Mouse (Mus musculus) forebrain, embryonic 16.5 days (tissue): Measurements from ENCODE around the gene Lypd4. TPM values are rescaled to one million over a fixed set of nuclear protein-coding genes. Genes with fewer than 3 reads are reported as not detected.

Experiments
- polyA plus RNA-seq: library from polyadenylated mRNA; unstranded; fragments of >200 nt; fragmentation: Nextera tagmentation; extraction: Ambion mirVana; gene quantifications from 2 replicates; pipeline ENCODE4 v1.2.1, GENCODE M21; 2015

Gene Lypd4
- polyA plus RNA-seq, 1 experiment from 2014 or later: not detected

Other genes starting within 250 kb of the Lypd4 start
- 0.29 and 0.58 TPM in 2 replicates for gene Lypd3, start 233.4 kb downstream of the Lypd4 start, polyA plus RNA-seq
- gene Tex101, start 193.3 kb downstream of the Lypd4 start, polyA plus RNA-seq: not detected in 2 replicates
- gene BC049730, start 160.7 kb downstream of the Lypd4 start, polyA plus RNA-seq: not detected in 2 replicates
- gene Gm4763, start 143.0 kb downstream of the Lypd4 start, polyA plus RNA-seq: not detected in 2 replicates
- gene Cd177, start 109.6 kb downstream of the Lypd4 start, polyA plus RNA-seq: 0.23 TPM in 1 of 2 replicates, not detected in the other
- gene Ceacam10, start 92.7 kb downstream of the Lypd4 start, polyA plus RNA-seq: not detected in 2 replicates
- gene Gm9844, start 7.7 kb downstream of the Lypd4 start, polyA plus RNA-seq: 23.0 and 28.5 TPM in 2 replicates
- gene Dmrtc2, start 116 bp upstream of the Lypd4 start, polyA plus RNA-seq: not detected in 2 replicates
- 1,290 and 1,309 TPM in 2 replicates for gene Rps19, start 14.4 kb upstream of the Lypd4 start, polyA plus RNA-seq
- 0.16 and 0.19 TPM in 2 replicates for gene Cd79a, start 27.4 kb upstream of the Lypd4 start, polyA plus RNA-seq
- gene Arhgef1, start 33.0 kb upstream of the Lypd4 start, polyA plus RNA-seq: 61.7 and 73.7 TPM in 2 replicates
- gene Gm4881, start 74.6 kb upstream of the Lypd4 start, polyA plus RNA-seq: 0.37 TPM in 1 of 2 replicates, not detected in the other
- 200 and 220 TPM in 2 replicates for gene Rabac1, start 102.8 kb upstream of the Lypd4 start, polyA plus RNA-seq
- gene Atp1a3, start 136.0 kb upstream of the Lypd4 start, polyA plus RNA-seq: 227 and 278 TPM in 2 replicates
- gene Grik5, start 202.4 kb upstream of the Lypd4 start, polyA plus RNA-seq: 10.4 and 16.9 TPM in 2 replicates
- 36.6 and 38.4 TPM in 2 replicates for gene Zfp574, start 202.6 kb upstream of the Lypd4 start, polyA plus RNA-seq